Mouse (Mus musculus): ENCODE measurements around the gene Ptov1. TPM values are rescaled to one million over a fixed set of nuclear protein-coding genes. Genes with fewer than 3 reads are reported as not detected.

The Ptov1 gene
- total and polyA plus RNA-seq, 2 experiments: 17.0 to 76.1 TPM

DNA sequence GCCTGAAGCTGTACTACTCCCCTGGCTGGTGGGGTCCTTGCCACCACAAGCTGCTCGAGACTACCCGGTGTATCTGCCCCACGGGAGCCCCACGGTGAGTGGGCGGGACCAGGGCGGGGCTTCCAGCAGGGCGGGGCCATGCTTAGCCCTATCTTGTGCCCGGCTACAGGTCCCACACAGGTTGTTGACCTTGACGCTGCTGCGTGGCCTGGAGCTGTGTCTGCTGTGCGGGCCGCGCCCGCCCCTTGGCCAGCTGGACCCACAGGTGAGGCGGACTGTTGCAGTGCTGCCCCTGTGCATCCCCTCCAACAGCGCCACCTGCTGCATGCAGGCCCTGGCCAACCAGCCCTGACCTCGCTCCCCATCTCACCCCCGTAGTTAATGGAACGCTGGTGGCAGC, 29.0 kb upstream of the Ptov1 start:
- Histone ChIP-seq H3K4me1 (ENCODE audit: control insufficient read depth, insufficient read depth, low read length) (peaks cover 3% of the 10 kb centered on the region; the same call in 1 of the 2 replicates), H3K79me2 (ENCODE audit: control insufficient read depth, insufficient read depth, low read length) (no peaks in the 10 kb centered on the region), H3K4me3 (ENCODE audit: insufficient read depth, low read depth, low read length) (peak overlapping the region; percentile 3; the same call in 1 of the 2 replicates), H3K27ac (replicated peaks; ENCODE audit: insufficient read depth, low read depth, low read length) (no peak overlapping the region), H3K9ac (ENCODE audit: low read depth, low read length) (no peak overlapping the region), H3K36me3 (ENCODE audit: control insufficient read depth, insufficient read depth, low read length) (no peaks in the 10 kb centered on the region), H3K27me3 (ENCODE audit: control insufficient read depth, insufficient read depth, low read length) (no peaks in the 10 kb centered on the region)
- WGBS: 31% methylated on average over 19 of the region's 19 CpGs
- TF ChIP-seq CTCF (IDR thresholded peaks at IDR 0.05; ENCODE audit: low read depth, low read length) (peak; percentile 45), POLR2A (IDR thresholded peaks at IDR 0.05; ENCODE audit: extremely low read depth, insufficient read depth, low read length) (0 out of 2 replicates have a peak, but pooled peaks have one; percentile 10)
- peak; percentile 40 for DNase-seq (ENCODE audit: extremely low read depth, low read depth, low spot score)

DNA sequence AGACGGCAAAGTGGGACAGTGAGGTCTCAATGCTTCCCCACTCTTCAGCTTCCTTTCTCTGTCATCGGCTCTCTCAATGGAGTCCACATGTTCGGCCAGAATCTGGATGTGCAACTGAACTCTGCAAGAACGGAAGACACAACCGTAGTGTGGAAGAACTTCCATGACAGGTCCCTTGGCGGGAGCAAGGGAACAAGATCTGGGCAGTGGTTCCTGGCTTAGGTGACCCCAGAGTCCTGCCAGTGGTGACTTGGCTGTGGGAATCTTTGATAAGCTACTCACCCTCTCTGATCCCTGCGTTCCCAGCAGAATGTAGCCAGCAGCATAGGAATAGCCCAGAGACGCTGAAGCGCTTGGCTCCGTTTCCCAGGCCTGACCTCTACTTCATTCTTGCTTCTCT, 26.9 kb upstream of the Ptov1 start:
- no peaks in the 10 kb centered on the region for H3K27me3 ChIP-seq (ENCODE audit: control insufficient read depth, insufficient read depth, low read length)
- H3K4me1 ChIP-seq (ENCODE audit: control insufficient read depth, insufficient read depth, low read length): peaks cover 4% of the 10 kb centered on the region; the same call in 1 of the 2 replicates
- H3K79me2 ChIP-seq (ENCODE audit: control insufficient read depth, insufficient read depth, low read length): peaks cover 5% of the 10 kb centered on the region; the same call in 1 of the 2 replicates
- H3K9ac ChIP-seq (ENCODE audit: low read depth, low read length): peak overlapping the region; percentile 70; the same call in 1 of the 2 replicates
- no peak overlapping the region for H3K27ac ChIP-seq (replicated peaks; ENCODE audit: insufficient read depth, low read depth, low read length)
- H3K36me3 ChIP-seq (ENCODE audit: control insufficient read depth, insufficient read depth, low read length): no peaks in the 10 kb centered on the region
- WGBS: 49% methylated on average over 10 of the region's 10 CpGs
- H3K4me3 ChIP-seq (ENCODE audit: insufficient read depth, low read depth, low read length): peak overlapping the region; percentile 73
- peak; percentile 18 for DNase-seq (ENCODE audit: extremely low read depth, low read depth, low spot score)
- TF ChIP-seq CTCF (IDR thresholded peaks at IDR 0.05; ENCODE audit: low read depth, low read length) (no peak), POLR2A (IDR thresholded peaks at IDR 0.05; ENCODE audit: extremely low read depth, insufficient read depth, low read length) (no peak)

GRCm38 (mm10) chr7:44895593-44896434, 26.2 kb upstream of the Ptov1 start, which contains the start of gene Fuz:
Gene Fuz (plus strand): TSS chr7:44896079.
- Histone ChIP-seq H3K36me3 (ENCODE audit: control insufficient read depth, insufficient read depth, low read length) (no peaks in the 10 kb centered on the region), H3K4me1 (ENCODE audit: control insufficient read depth, insufficient read depth, low read length) (peaks cover 10% of the 10 kb centered on the region), H3K27ac (replicated peaks; ENCODE audit: insufficient read depth, low read depth, low read length) (0 out of 2 replicates have a peak within 1 kb of the TSS, but pooled peaks have one; percentile 7), H3K27me3 (ENCODE audit: control insufficient read depth, insufficient read depth, low read length) (no peaks in the 10 kb centered on the region), H3K4me3 (ENCODE audit: insufficient read depth, low read depth, low read length) (peak within 1 kb of the TSS; percentile 73), H3K9ac (ENCODE audit: low read depth, low read length) (peak within 1 kb of the TSS; percentile 70), H3K79me2 (ENCODE audit: control insufficient read depth, insufficient read depth, low read length) (peaks cover 11% of the 10 kb centered on the region)
- WGBS: 1% methylated on average over 34 of the region's 34 CpGs
- TF ChIP-seq CTCF (IDR thresholded peaks at IDR 0.05; ENCODE audit: low read depth, low read length) (peak; percentile 68), POLR2A (IDR thresholded peaks at IDR 0.05; ENCODE audit: extremely low read depth, insufficient read depth, low read length) (no peak)
- peak; percentile 91 for DNase-seq (ENCODE audit: extremely low read depth, low read depth, low spot score)

- no peak overlapping the region for H3K27ac ChIP-seq (replicated peaks; ENCODE audit: insufficient read depth, low read depth, low read length)
- H3K9ac ChIP-seq (ENCODE audit: low read depth, low read length): no peak overlapping the region
- H3K4me3 ChIP-seq (ENCODE audit: insufficient read depth, low read depth, low read length): no peak overlapping the region
These were observed 25.6 kb upstream of the Ptov1 start for GRCm38 (mm10) chr7:44895206-44895592.

GRCm38 (mm10) chr7:44894175-44894574, 24.6 kb upstream of the Ptov1 start:
- no peak overlapping the region for H3K27ac ChIP-seq (replicated peaks; ENCODE audit: insufficient read depth, low read depth, low read length)
- no peaks in the 10 kb centered on the region for H3K36me3 ChIP-seq (ENCODE audit: control insufficient read depth, insufficient read depth, low read length)
- H3K4me1 ChIP-seq (ENCODE audit: control insufficient read depth, insufficient read depth, low read length): peaks cover 10% of the 10 kb centered on the region
- H3K9ac ChIP-seq (ENCODE audit: low read depth, low read length): no peak overlapping the region
- TF ChIP-seq POLR2A (IDR thresholded peaks at IDR 0.05; ENCODE audit: extremely low read depth, insufficient read depth, low read length) (no peak), CTCF (IDR thresholded peaks at IDR 0.05; ENCODE audit: low read depth, low read length) (no peak)
- no peak overlapping the region for H3K4me3 ChIP-seq (ENCODE audit: insufficient read depth, low read depth, low read length)
- WGBS: 86% methylated on average over 3 of the region's 3 CpGs
- H3K79me2 ChIP-seq (ENCODE audit: control insufficient read depth, insufficient read depth, low read length): peaks cover 18% of the 10 kb centered on the region
- no peaks in the 10 kb centered on the region for H3K27me3 ChIP-seq (ENCODE audit: control insufficient read depth, insufficient read depth, low read length)
- no peak for DNase-seq (ENCODE audit: extremely low read depth, low read depth, low spot score)

More at GRCm38 (mm10) chr7:44895206-44895592, 25.6 kb upstream of the Ptov1 start:
- no peak for DNase-seq (ENCODE audit: extremely low read depth, low read depth, low spot score)
- Histone ChIP-seq H3K36me3 (ENCODE audit: control insufficient read depth, insufficient read depth, low read length) (no peaks in the 10 kb centered on the region), H3K4me1 (ENCODE audit: control insufficient read depth, insufficient read depth, low read length) (peaks cover 10% of the 10 kb centered on the region), H3K27me3 (ENCODE audit: control insufficient read depth, insufficient read depth, low read length) (no peaks in the 10 kb centered on the region), H3K79me2 (ENCODE audit: control insufficient read depth, insufficient read depth, low read length) (peaks cover 17% of the 10 kb centered on the region)
- 71% methylated on average over 7 of the region's 7 CpGs for WGBS
- TF ChIP-seq CTCF (IDR thresholded peaks at IDR 0.05; ENCODE audit: low read depth, low read length): no peak
- no peak for TF ChIP-seq POLR2A (IDR thresholded peaks at IDR 0.05; ENCODE audit: extremely low read depth, insufficient read depth, low read length)
